Mouse (Mus musculus): Measurements from ENCODE around the gene Sh3gl3. TPM values are rescaled to one million over a fixed set of nuclear protein-coding genes. Genes with fewer than 3 reads are reported as not detected.

Gene Sh3gl3
- 10 to 100 TPM in 1 of 2 experiments, 1 to 10 TPM in 1; 9.6 to 19.0 TPM for polyA plus RNA-seq (2017; shearing (Covaris generic))

DNA sequence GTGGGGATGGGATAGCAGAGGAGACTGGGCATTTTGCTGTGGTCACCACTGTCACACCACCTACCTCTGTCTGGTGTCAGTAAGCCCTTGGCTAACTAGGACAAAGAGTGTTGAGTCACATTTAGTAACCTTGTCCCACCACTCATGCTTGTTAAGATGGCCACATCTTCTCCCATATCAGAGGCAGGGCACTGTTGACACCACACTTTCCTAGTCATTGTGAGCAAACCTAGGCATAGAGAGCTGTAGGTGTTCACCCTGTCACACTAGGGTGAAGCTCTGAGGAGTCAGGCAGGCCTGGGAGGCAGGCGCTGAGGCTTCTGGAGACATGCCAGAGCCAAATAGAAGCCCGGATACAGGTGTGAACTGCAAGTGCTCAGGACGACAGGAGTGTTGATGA is at the start of gene Sh3gl3:
Sh3gl3 (plus strand) TSS at position 301 of the 400 bp plus-strand sequence.

DNA sequence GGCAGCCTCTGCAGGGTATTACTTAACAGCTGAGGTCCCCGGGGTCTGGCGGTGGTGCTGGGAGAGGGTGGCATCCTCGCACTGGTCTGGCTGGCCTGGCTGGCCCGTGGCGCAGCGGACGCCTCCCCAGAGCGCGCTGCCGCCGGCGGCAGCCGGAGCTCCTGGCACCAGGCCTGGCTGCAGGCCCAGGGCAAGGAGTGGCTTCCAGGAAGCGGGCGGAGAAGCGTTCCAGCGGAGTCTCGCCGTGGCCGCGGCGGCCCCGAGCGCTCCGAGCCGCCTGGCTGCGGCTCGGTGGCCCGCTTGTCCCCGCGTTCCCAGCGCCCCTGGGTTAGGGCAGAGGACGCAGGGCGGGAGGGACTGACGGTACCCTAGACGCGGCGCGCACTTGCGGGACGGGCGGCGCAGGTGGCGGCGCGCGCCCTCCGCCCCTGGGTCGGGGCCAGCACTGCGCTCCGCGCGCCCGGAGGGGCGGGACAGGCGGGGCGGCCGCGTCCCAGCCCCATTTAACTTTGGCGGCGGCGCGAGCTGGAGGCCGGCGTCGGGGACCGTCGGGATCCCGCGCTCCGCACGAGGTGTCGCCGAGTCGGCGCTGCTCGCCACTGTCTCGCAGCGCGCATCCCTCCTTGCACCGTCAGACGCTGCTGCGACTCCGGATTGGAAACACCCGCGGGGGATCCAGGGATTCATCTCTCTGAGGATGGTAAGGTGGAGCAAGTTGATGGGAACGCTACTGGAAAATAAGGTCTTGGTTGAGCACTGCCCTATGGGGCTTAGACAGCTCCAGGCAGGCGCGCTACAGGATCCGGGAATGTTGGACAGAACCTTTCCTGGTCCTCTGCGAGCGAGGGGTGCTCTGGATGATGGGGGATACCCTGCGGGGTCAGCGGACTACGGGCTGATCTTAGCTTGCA is 161.8 kb downstream of the Sh3gl3 start, which contains the start of gene Adamtsl3:
Adamtsl3 (plus strand) TSS at position 484 of the 911 bp plus-strand sequence.

Other genes with a start within 250 kb of the Sh3gl3 start
- gene Hdgfl3, start 239.4 kb upstream of the Sh3gl3 start, polyA plus RNA-seq (2017; shearing (Covaris generic)) = 10 to 100 TPM in 1 of 2 experiments, 1 to 10 TPM in 1; 7.1 to 11.7 TPM
- not detected for gene Bnc1, start 181.5 kb upstream of the Sh3gl3 start, polyA plus RNA-seq (2017; shearing (Covaris generic))
- under 1 TPM in 1 of 2 experiments, not detected in 1; 0.22 TPM for gene Adamtsl3, start 161.9 kb downstream of the Sh3gl3 start, polyA plus RNA-seq (2017; shearing (Covaris generic))

Data from activated CD4-positive, CD25-positive, alpha-beta regulatory T cell (primary cell).